Mouse (Mus musculus) heart, embryonic 10.5 days (tissue): Measurements from ENCODE around the gene Actl7b. TPM values are rescaled to one million over a fixed set of nuclear protein-coding genes. Genes with fewer than 3 reads are reported as not detected.

Experiments
- DNase-seq: peaks from one replicate; pipeline ENCODE4 v3.0.0-alpha.2; 2017; ENCODE audit warnings: low spot score
- H3K27ac ChIP-seq: fragments of 300-500 bp; sonication (generic); 2 replicates; pipeline ENCODE4 v1.5.1; 2016; ENCODE audit warnings: mild to moderate bottlenecking
- H3K27me3 ChIP-seq: fragments of 300-500 bp; sonication (generic); 2 replicates; pipeline ENCODE4 v1.6.1; 2016; ENCODE audit warnings: mild to moderate bottlenecking; ENCODE audit not compliant: poor library complexity, insufficient read depth, severe bottlenecking
- H3K36me3 ChIP-seq: fragments of 300-500 bp; sonication (generic); 2 replicates; pipeline ENCODE4 v1.6.1; 2016; ENCODE audit warnings: mild to moderate bottlenecking, moderate library complexity
- H3K4me1 ChIP-seq: fragments of 300-500 bp; sonication (generic); 2 replicates; pipeline ENCODE4 v1.6.1; 2016; ENCODE audit warnings: mild to moderate bottlenecking
- H3K4me3 ChIP-seq: fragments of 300-500 bp; sonication (generic); 2 replicates; pipeline ENCODE4 v1.5.1; 2016; ENCODE audit warnings: mild to moderate bottlenecking, moderate library complexity
- H3K9me3 ChIP-seq: fragments of 300-500 bp; sonication (generic); 2 replicates; pipeline ENCODE4 v1.6.1; 2016; ENCODE audit warnings: mild to moderate bottlenecking, moderate library complexity
- WGBS: fragments of 180-500 bp; shearing (Covaris S2); methylation state at CpG from one replicate; pipeline ENCODE4 v1.1.7; 2016; 5-methylcytosine and 5-hydroxymethylcytosine counted together
- polyA plus RNA-seq: library from polyadenylated mRNA; unstranded; fragments of >200 nt; fragmentation: Nextera tagmentation; extraction: Ambion mirVana; gene quantifications from 2 replicates; pipeline ENCODE4 v1.2.1, GENCODE M21; 2016

The Actl7b gene
- polyA plus RNA-seq, 1 experiment from 2014 or later: not detected

GRCm38 (mm10) chr4:56725839-56726238 lies 15.4 kb downstream of the Actl7b start:
- no peak for DNase-seq
- WGBS: 53% methylated on average over 8 of the region's 8 CpGs
- Histone ChIP-seq H3K36me3 (no peaks in the 10 kb centered on the region), H3K27ac (no peak overlapping the region), H3K4me1 (peaks cover 14% of the 10 kb centered on the region; the same call in 1 of the 2 replicates), H3K4me3 (no peak overlapping the region), H3K27me3 (no peaks in the 10 kb centered on the region), H3K9me3 (peaks cover 2% of the 10 kb centered on the region; the same call in 1 of the 2 replicates)

- 88% methylated on average over 6 of the region's 6 CpGs for WGBS
- Histone ChIP-seq H3K27ac (no peak overlapping the region), H3K4me3 (no peak overlapping the region), H3K27me3 (no peaks in the 10 kb centered on the region), H3K36me3 (no peaks in the 10 kb centered on the region), H3K9me3 (peaks cover 2% of the 10 kb centered on the region; the same call in 1 of the 2 replicates), H3K4me1 (peaks cover 40% of the 10 kb centered on the region)
- DNase-seq: no peak
Measured at GRCm38 (mm10) chr4:56723237-56723636, 18.0 kb downstream of the Actl7b start.

GRCm38 (mm10) chr4:56722346-56722745 lies 18.9 kb downstream of the Actl7b start:
- peak; percentile 55 for DNase-seq
- no peaks in the 10 kb centered on the region for H3K36me3 ChIP-seq
- peaks cover 42% of the 10 kb centered on the region for H3K4me1 ChIP-seq
- H3K4me3 ChIP-seq: no peak overlapping the region
- no peak overlapping the region for H3K27ac ChIP-seq
- H3K27me3 ChIP-seq: no peaks in the 10 kb centered on the region
- no peaks in the 10 kb centered on the region for H3K9me3 ChIP-seq
- 68% methylated on average over 6 of the region's 6 CpGs for whole genome bisulfite sequencing

GRCm38 (mm10) chr4:56721469-56721868 lies 19.8 kb downstream of the Actl7b start:
- H3K9me3 ChIP-seq: no peaks in the 10 kb centered on the region
- no peak overlapping the region for H3K27ac ChIP-seq
- WGBS: 30% methylated on average over 3 of the region's 3 CpGs
- DNase-seq: peak; percentile 70
- H3K27me3 ChIP-seq: no peaks in the 10 kb centered on the region
- no peak overlapping the region for H3K4me3 ChIP-seq
- H3K36me3 ChIP-seq: no peaks in the 10 kb centered on the region
- H3K4me1 ChIP-seq: peaks cover 42% of the 10 kb centered on the region

- H3K4me1 ChIP-seq: peaks cover 42% of the 10 kb centered on the region
- H3K36me3 ChIP-seq: no peaks in the 10 kb centered on the region
- WGBS: 51% methylated on average over 9 of the region's 9 CpGs
- H3K27me3 ChIP-seq: no peaks in the 10 kb centered on the region
- H3K27ac ChIP-seq: peak overlapping the region; percentile 81; the same call in 1 of the 2 replicates
- DNase-seq: peak; percentile 55
- H3K9me3 ChIP-seq: no peaks in the 10 kb centered on the region
- H3K4me3 ChIP-seq: no peak overlapping the region
Measured at GRCm38 (mm10) chr4:56720403-56720802, 20.8 kb downstream of the Actl7b start.

GRCm38 (mm10) chr4:56719456-56719855 lies 21.8 kb downstream of the Actl7b start:
- no peaks in the 10 kb centered on the region for H3K36me3 ChIP-seq
- peak overlapping the region; percentile 81 for H3K27ac ChIP-seq
- H3K9me3 ChIP-seq: no peaks in the 10 kb centered on the region

GRCm38 (mm10) chr4:56718573-56719442 lies 22.4 kb downstream of the Actl7b start:
- DNase-seq: peak; percentile 45
- H3K27ac ChIP-seq: peak overlapping the region; percentile 81
- H3K36me3 ChIP-seq: no peaks in the 10 kb centered on the region
- WGBS: 44% methylated on average over 12 of the region's 12 CpGs
- no peaks in the 10 kb centered on the region for H3K27me3 ChIP-seq
- H3K4me1 ChIP-seq: peaks cover 42% of the 10 kb centered on the region
- no peaks in the 10 kb centered on the region for H3K9me3 ChIP-seq
- no peak overlapping the region for H3K4me3 ChIP-seq

More at GRCm38 (mm10) chr4:56719456-56719855, 21.8 kb downstream of the Actl7b start:
- peak; percentile 73 for DNase-seq
- peaks cover 42% of the 10 kb centered on the region for H3K4me1 ChIP-seq
- peak overlapping the region; percentile 18; the same call in 1 of the 2 replicates for H3K4me3 ChIP-seq
- 33% methylated on average over 9 of the region's 9 CpGs for WGBS
- H3K27me3 ChIP-seq: no peaks in the 10 kb centered on the region

GRCm38 (mm10) chr4:56717932-56718331 lies 23.3 kb downstream of the Actl7b start:
- Histone ChIP-seq H3K36me3 (no peaks in the 10 kb centered on the region), H3K4me3 (no peak overlapping the region), H3K27me3 (no peaks in the 10 kb centered on the region), H3K9me3 (no peaks in the 10 kb centered on the region), H3K27ac (peak overlapping the region; percentile 81), H3K4me1 (peaks cover 42% of the 10 kb centered on the region)
- no peak for DNase-seq
- 84% methylated on average over 3 of the region's 3 CpGs for WGBS

- 66% methylated on average over 5 of the region's 5 CpGs for WGBS
- Histone ChIP-seq H3K27me3 (no peaks in the 10 kb centered on the region), H3K27ac (no peak overlapping the region), H3K9me3 (no peaks in the 10 kb centered on the region), H3K36me3 (no peaks in the 10 kb centered on the region), H3K4me3 (no peak overlapping the region), H3K4me1 (peaks cover 32% of the 10 kb centered on the region)
- no peak for DNase-seq
Measured at GRCm38 (mm10) chr4:56716801-56717200, 24.4 kb downstream of the Actl7b start.

- Histone ChIP-seq H3K9me3 (no peaks in the 10 kb centered on the region), H3K4me1 (peaks cover 14% of the 10 kb centered on the region), H3K4me3 (no peak overlapping the region), H3K27me3 (no peaks in the 10 kb centered on the region), H3K36me3 (no peaks in the 10 kb centered on the region), H3K27ac (no peak overlapping the region)
- no peak for DNase-seq
- 87% methylated on average over 3 of the region's 3 CpGs for WGBS
Measured at GRCm38 (mm10) chr4:56713155-56713554, 28.1 kb downstream of the Actl7b start.

GRCm38 (mm10) chr4:56702234-56702633 lies 39.0 kb downstream of the Actl7b start:
- Histone ChIP-seq H3K4me1 (peaks cover 5% of the 10 kb centered on the region), H3K36me3 (no peaks in the 10 kb centered on the region), H3K27me3 (0 out of 2 replicates have a peak, but pooled peaks cover 6% of the 10 kb centered on the region), H3K9me3 (no peaks in the 10 kb centered on the region), H3K27ac (no peak overlapping the region), H3K4me3 (no peak overlapping the region)
- 37% methylated on average over 10 of the region's 10 CpGs for WGBS
- no peak for DNase-seq

GRCm38 (mm10) chr4:56698671-56699070 lies 42.6 kb downstream of the Actl7b start:
- Histone ChIP-seq H3K27ac (no peak overlapping the region), H3K27me3 (no peaks in the 10 kb centered on the region), H3K4me1 (peaks cover 4% of the 10 kb centered on the region), H3K4me3 (no peak overlapping the region), H3K36me3 (no peaks in the 10 kb centered on the region), H3K9me3 (no peaks in the 10 kb centered on the region)
- DNase-seq: no peak
- 15% methylated on average over 5 of the region's 5 CpGs for WGBS

GRCm38 (mm10) chr4:56696401-56696800 lies 44.8 kb downstream of the Actl7b start:
- Histone ChIP-seq H3K27ac (no peak overlapping the region), H3K27me3 (no peaks in the 10 kb centered on the region), H3K4me1 (no peaks in the 10 kb centered on the region; the same call in 1 of the 2 replicates), H3K36me3 (no peaks in the 10 kb centered on the region), H3K9me3 (no peaks in the 10 kb centered on the region), H3K4me3 (no peak overlapping the region)
- DNase-seq: no peak
- 79% methylated on average over 7 of the region's 7 CpGs for WGBS
